26 mouse cellular contexts compared by ENCODE assay signal in genomic region chr1:84664377-84665118, GRCm38 (mm10). TPM values are rescaled to one million over a fixed set of nuclear protein-coding genes. Genes with fewer than 3 reads are reported as not detected.
DNase-seq lines count a peak whose midpoint lies in the region; ATAC-seq and TF ChIP-seq lines count a peak whose summit lies in the region.
"Had no signal": no experiment of that assay in that cellular context is flagged by ENCODE, and none has a peak within 500 bp of the region (broad histone marks: within the 10 kb centered on the region; RNA-seq: fewer than 3 reads in every experiment).

No protein-coding gene starts in this region.

- WGBS in hindbrain, embryonic 11.5 days: 37% methylated on average over 4 of the region's 4 CpGs
- 35% methylated on average over 4 of the region's 4 CpGs for WGBS in hindbrain, embryonic 10.5 days
- WGBS in hindbrain, embryonic 12.5 days: 27% methylated on average over 4 of the region's 4 CpGs
- WGBS in hindbrain, postnatal 0 days: 17% methylated on average over 4 of the region's 4 CpGs
- 35% methylated on average over 4 of the region's 4 CpGs for WGBS in forebrain, embryonic 14.5 days

- H3K27me3 ChIP-seq in hindbrain, embryonic 11.5 days (ENCODE audit: control insufficient read depth, insufficient read depth, low read length): no peaks in the 10 kb centered on the region
- no peaks in the 10 kb centered on the region for H3K27me3 ChIP-seq in hindbrain, embryonic 10.5 days (ENCODE audit: insufficient read depth, poor library complexity, severe bottlenecking)
- no peaks in the 10 kb centered on the region for H3K27me3 ChIP-seq in hindbrain, embryonic 12.5 days
- H3K27me3 ChIP-seq in hindbrain, postnatal 0 days (ENCODE audit: insufficient read depth, low read length): no peaks in the 10 kb centered on the region
- H3K27me3 ChIP-seq in forebrain, embryonic 14.5 days (replicated peaks; ENCODE audit: control insufficient read depth, insufficient read depth, low read length): no peaks in the 10 kb centered on the region
- H3K27me3 ChIP-seq: embryonic facial prominence, embryonic 15.5 days; forebrain, embryonic 15.5 days; heart, embryonic 12.5 days; liver, embryonic 15.5 days; lung, embryonic 15.5 days had no signal

- no peak overlapping the region for H3K27ac ChIP-seq in hindbrain, embryonic 11.5 days (ENCODE audit: low read depth, low read length)
- H3K27ac ChIP-seq in hindbrain, embryonic 10.5 days: no peak overlapping the region; the same call in 1 of the 2 replicates
- H3K27ac ChIP-seq in hindbrain, embryonic 12.5 days: no peak overlapping the region
- H3K27ac ChIP-seq in hindbrain, postnatal 0 days: no peak overlapping the region
- no peak overlapping the region for H3K27ac ChIP-seq in forebrain, embryonic 14.5 days (ENCODE audit: low read depth, low read length)
- H3K27ac ChIP-seq: embryonic facial prominence, embryonic 15.5 days; forebrain, embryonic 15.5 days; limb, embryonic 10.5 days; liver, embryonic 15.5 days; lung, embryonic 15.5 days had no signal

- ATAC-seq in hindbrain, embryonic 11.5 days (ENCODE audit: low FRiP score): peak; percentile 63
- ATAC-seq in hindbrain, embryonic 12.5 days (ENCODE audit: low FRiP score): peak; percentile 48; the same call in 1 of the 2 replicates
- peak; percentile 36; the same call in 1 of the 2 replicates for ATAC-seq in hindbrain, postnatal 0 days
- no peak for ATAC-seq in forebrain, embryonic 14.5 days
- ATAC-seq: forebrain, embryonic 15.5 days; Patski had no signal

- H3K4me2 ChIP-seq in hindbrain, embryonic 11.5 days (replicated peaks; ENCODE audit: low read depth, low read length): no peak overlapping the region
- no peak overlapping the region for H3K4me2 ChIP-seq in hindbrain, embryonic 12.5 days (replicated peaks)
- no peak overlapping the region for H3K4me2 ChIP-seq in hindbrain, postnatal 0 days (ENCODE audit: low read depth, low read length)
- no peak overlapping the region for H3K4me2 ChIP-seq in forebrain, embryonic 14.5 days (ENCODE audit: low read length)
- H3K4me2 ChIP-seq: embryonic facial prominence, embryonic 15.5 days; forebrain, embryonic 15.5 days; heart, embryonic 12.5 days; liver, embryonic 15.5 days; lung, embryonic 15.5 days had no signal

- H3K4me1 ChIP-seq in hindbrain, embryonic 11.5 days (replicated peaks; ENCODE audit: control insufficient read depth, insufficient read depth, low read length): no peaks in the 10 kb centered on the region
- H3K4me1 ChIP-seq in hindbrain, embryonic 10.5 days (replicated peaks): peaks cover 9% of the 10 kb centered on the region
- peaks cover 11% of the 10 kb centered on the region for H3K4me1 ChIP-seq in hindbrain, embryonic 12.5 days
- peaks cover 8% of the 10 kb centered on the region; the same call in 1 of the 2 replicates for H3K4me1 ChIP-seq in hindbrain, postnatal 0 days (ENCODE audit: insufficient read depth, low read length)
- H3K4me1 ChIP-seq in forebrain, embryonic 14.5 days (ENCODE audit: control insufficient read depth, insufficient read depth, low read length): no peaks in the 10 kb centered on the region
- H3K4me1 ChIP-seq: embryonic facial prominence, embryonic 15.5 days; heart, embryonic 12.5 days; limb, embryonic 10.5 days; liver, embryonic 15.5 days; lung, embryonic 15.5 days had no signal

- DNase-seq in hindbrain, embryonic 11.5 days (ENCODE audit: low spot score): peak; percentile 11
- no peak for DNase-seq in hindbrain, embryonic 10.5 days (ENCODE audit: low spot score)
- peak; percentile 27 for DNase-seq in hindbrain, postnatal 0 days (ENCODE audit: low spot score)
- peak; percentile 10 for DNase-seq in retina, postnatal 1 day
- no peak for DNase-seq in forebrain, embryonic 14.5 days (ENCODE audit: low spot score)
- no peak for DNase-seq in spleen, postnatal 14 days (ENCODE audit: low spot score in 2 of 2)
- DNase-seq: adrenal gland, adult 2 months; cerebellum, adult 11-12 months; cerebellum, postnatal 14 days; gastrocnemius, postnatal 10 days; heart, postnatal 10 days; kidney, adult 11 months; liver; lung, postnatal 4 days; right cerebral cortex, postnatal 14 days had no signal

- no peak overlapping the region for H3K9ac ChIP-seq in hindbrain, embryonic 11.5 days (ENCODE audit: low read depth, low read length)
- no peak overlapping the region for H3K9ac ChIP-seq in hindbrain, embryonic 12.5 days
- no peak overlapping the region for H3K9ac ChIP-seq in hindbrain, postnatal 0 days (replicated peaks; ENCODE audit: low read length)
- H3K9ac ChIP-seq in forebrain, embryonic 14.5 days (ENCODE audit: low read length): no peak overlapping the region
- H3K9ac ChIP-seq: embryonic facial prominence, embryonic 15.5 days; forebrain, embryonic 15.5 days; heart, embryonic 12.5 days; liver, embryonic 15.5 days; lung, embryonic 15.5 days had no signal

- no peaks in the 10 kb centered on the region for H3K36me3 ChIP-seq in hindbrain, embryonic 11.5 days (ENCODE audit: control insufficient read depth, insufficient read depth, low read length)
- no peaks in the 10 kb centered on the region for H3K36me3 ChIP-seq in hindbrain, embryonic 10.5 days
- H3K36me3 ChIP-seq in hindbrain, embryonic 12.5 days: no peaks in the 10 kb centered on the region
- no peaks in the 10 kb centered on the region for H3K36me3 ChIP-seq in hindbrain, postnatal 0 days (ENCODE audit: insufficient read depth, low read length)
- no peaks in the 10 kb centered on the region for H3K36me3 ChIP-seq in forebrain, embryonic 14.5 days (ENCODE audit: control insufficient read depth, insufficient read depth, low read length)
- H3K36me3 ChIP-seq: embryonic facial prominence, embryonic 15.5 days; forebrain, embryonic 15.5 days; heart, embryonic 12.5 days; limb, embryonic 10.5 days; liver, embryonic 15.5 days; lung, embryonic 15.5 days had no signal

- no peaks in the 10 kb centered on the region for H3K9me3 ChIP-seq in hindbrain, embryonic 11.5 days (ENCODE audit: control insufficient read depth, low read length)
- H3K9me3 ChIP-seq in hindbrain, embryonic 10.5 days: no peaks in the 10 kb centered on the region
- H3K9me3 ChIP-seq in hindbrain, embryonic 12.5 days (replicated peaks): no peaks in the 10 kb centered on the region
- no peaks in the 10 kb centered on the region for H3K9me3 ChIP-seq in hindbrain, postnatal 0 days (ENCODE audit: low read length)
- no peaks in the 10 kb centered on the region for H3K9me3 ChIP-seq in forebrain, embryonic 14.5 days (replicated peaks; ENCODE audit: control insufficient read depth, low read length)
- H3K9me3 ChIP-seq: embryonic facial prominence, embryonic 15.5 days; forebrain, embryonic 15.5 days; heart, embryonic 12.5 days; limb, embryonic 10.5 days; liver, embryonic 15.5 days; lung, embryonic 15.5 days had no signal

- TF ChIP-seq CTCF in hindbrain, postnatal 0 days (IDR thresholded peaks at IDR 0.05; ENCODE audit: low read depth): no peak

- H3K4me3 ChIP-seq in hindbrain, embryonic 11.5 days (ENCODE audit: low read depth, low read length): no peak overlapping the region
- H3K4me3 ChIP-seq in hindbrain, embryonic 10.5 days: no peak overlapping the region
- H3K4me3 ChIP-seq in hindbrain, embryonic 12.5 days: no peak overlapping the region
- no peak overlapping the region for H3K4me3 ChIP-seq in hindbrain, postnatal 0 days (ENCODE audit: low read length)
- no peak overlapping the region for H3K4me3 ChIP-seq in forebrain, embryonic 14.5 days (ENCODE audit: low read depth, low read length)
- H3K4me3 ChIP-seq: embryonic facial prominence, embryonic 15.5 days; forebrain, embryonic 15.5 days; heart, embryonic 12.5 days; limb, embryonic 10.5 days; liver, embryonic 15.5 days; lung, embryonic 15.5 days had no signal

RNA-seq across cellular contexts. Expression of gene Dner, which starts 31.5 kb away (rescaled TPM):
- 44.7 and 48.7 TPM in 2 replicates for polyA plus RNA-seq in hindbrain, embryonic 11.5 days (2014; fragmentation: Nextera tagmentation; extraction: Ambion mirVana)
- polyA plus RNA-seq in hindbrain, embryonic 10.5 days (2016; fragmentation: Nextera tagmentation; extraction: Ambion mirVana): 8.2 and 37.3 TPM in 2 replicates
- polyA plus RNA-seq in hindbrain, embryonic 12.5 days (2016; fragmentation: Nextera tagmentation; extraction: Ambion mirVana): 130 and 146 TPM in 2 replicates
- total RNA-seq in hindbrain, postnatal 0 days (2014; rRNA removed): 330 and 331 TPM in 2 replicates
- 318 and 322 TPM in 2 replicates for polyA plus RNA-seq in hindbrain, postnatal 0 days (2015; fragmentation: Nextera tagmentation; extraction: Ambion mirVana)
- polyA plus RNA-seq in forebrain, embryonic 14.5 days (2014; fragmentation: Nextera tagmentation; extraction: Ambion mirVana): 103 and 144 TPM in 2 replicates
- total RNA-seq: granulocyte monocyte progenitor cell, adult 5-6 weeks; megakaryocyte-erythroid progenitor cell, adult 5-6 weeks; monocyte, adult 5-6 weeks had no signal
- polyA plus RNA-seq: Patski had no signal

Comparison
In these comparisons a context has a peak if more than half of its experiments do, and no peak if none do; other contexts are left out.
1. DNase-seq: peak in hindbrain, embryonic 11.5 days (single experiment), hindbrain, postnatal 0 days (single experiment) and retina, postnatal 1 day (single experiment); none in hindbrain, embryonic 10.5 days (single experiment), forebrain, embryonic 14.5 days (single experiment) and spleen, postnatal 14 days (0 of 2).